Mouse (Mus musculus) small intestine, adult 2 months (tissue): ENCODE measurements around the gene Unc45a. TPM values are rescaled to one million over a fixed set of nuclear protein-coding genes. Genes with fewer than 3 reads are reported as not detected.
A peak's percentile ranks its signal among the peaks of the same experiment; 100 is the strongest.
"Not testable (repeated sequence)": the region's sequence is repeated elsewhere in the genome, so short reads cannot be mapped to it uniquely, and the experiment has no call there.

ENCODE experiments used
- H3K27ac ChIP-seq: fragments of 200-500 bp; 2 replicates; pipeline ENCODE4 v1.5.1; 2012; ENCODE audit warnings: low read depth, low read length, control low read depth, inconsistent platforms; ENCODE audit not compliant: insufficient read depth
- H3K27me3 ChIP-seq: fragments of 200-500 bp; 2 replicates; pipeline ENCODE4 v1.6.1; 2012; ENCODE audit warnings: mild to moderate bottlenecking, moderate library complexity, low read length, inconsistent platforms; ENCODE audit not compliant: control insufficient read depth, insufficient read depth
- H3K36me3 ChIP-seq: fragments of 200-500 bp; 2 replicates; pipeline ENCODE4 v1.6.1; 2012; ENCODE audit warnings: mild to moderate bottlenecking, low read length, control low read depth, inconsistent platforms; ENCODE audit not compliant: control insufficient read depth, insufficient read depth
- H3K4me1 ChIP-seq: fragments of 200-500 bp; 2 replicates; pipeline ENCODE4 v1.6.1; 2012; ENCODE audit warnings: low read length, inconsistent platforms, mixed read lengths; ENCODE audit not compliant: control insufficient read depth, insufficient read depth, insufficient read length
- H3K4me3 ChIP-seq: fragments of 200-500 bp; 2 replicates; pipeline ENCODE4 v1.5.1; 2012; ENCODE audit warnings: low read depth, mild to moderate bottlenecking, control low read depth, inconsistent platforms, low read length, moderate library complexity
- CTCF ChIP-seq: fragments of 200-500 bp; IDR thresholded peaks from 2 replicates; pipeline ENCODE4 v1.5.1; 2012; ENCODE audit warnings: low read depth, mild to moderate bottlenecking, control low read depth, inconsistent platforms, low read length, moderate library complexity, mixed read lengths; ENCODE audit not compliant: insufficient replicate concordance, insufficient read length; ENCODE audit errors: extremely low read depth
- POLR2A ChIP-seq: fragments of 200-500 bp; IDR thresholded peaks from 2 replicates; pipeline ENCODE4 v1.6.1; 2012; ENCODE audit warnings: low read depth, mild to moderate bottlenecking, control low read depth, inconsistent platforms, low read length, moderate library complexity
- WGBS: fragments of 180-500 bp; shearing (Covaris S2); methylation state at CpG from one replicate; pipeline ENCODE4 v1.1.7; 2018; 5-methylcytosine and 5-hydroxymethylcytosine counted together
- polyA plus RNA-seq: library from polyadenylated mRNA; depleted of rRNA; stranded (reverse); fragments of >200 nt; gene quantifications from 2 replicates; pipeline ENCODE4 v1.2.3, GENCODE M21; 2012

Gene Unc45a
- polyA plus RNA-seq, 1 experiment = 66.6 TPM

DNA sequence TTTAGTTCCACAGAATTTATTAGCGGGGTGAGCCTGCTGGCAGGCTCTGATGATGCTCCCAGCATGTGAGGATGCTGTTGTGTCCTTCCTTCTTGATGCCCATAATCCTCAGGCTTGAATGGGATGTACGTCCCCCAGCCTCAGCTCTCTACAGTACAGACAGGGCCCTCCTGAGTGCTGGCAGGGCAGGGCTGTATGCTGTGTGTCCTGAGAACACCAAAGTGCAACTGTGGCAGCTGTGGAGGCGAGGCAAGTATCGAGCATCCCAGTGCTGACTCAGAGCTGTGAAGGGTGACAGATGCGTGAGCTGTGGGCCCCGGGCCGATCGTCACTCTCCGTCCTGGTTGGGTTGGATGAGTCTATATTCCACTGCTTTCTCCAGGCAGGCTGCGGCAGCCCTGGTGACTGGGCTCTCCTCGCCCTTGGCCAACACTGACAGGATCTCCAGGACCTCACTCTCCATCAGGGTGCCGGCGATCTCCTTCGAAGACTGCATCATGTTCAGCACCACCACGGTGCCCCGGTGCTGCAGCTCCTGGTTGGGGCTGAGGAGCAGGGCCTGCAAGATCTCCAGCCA lies 15.4 kb downstream of the Unc45a start:
- Histone ChIP-seq H3K4me1 (peaks cover 4% of the 10 kb centered on the region; the same call in 1 of the 2 replicates), H3K27me3 (no peaks in the 10 kb centered on the region), H3K27ac (no peak overlapping the region), H3K4me3 (no peak overlapping the region), H3K36me3 (peaks cover 48% of the 10 kb centered on the region)
- TF ChIP-seq CTCF (no peak), POLR2A (no peak)
- 91% methylated on average over 16 of the region's 16 CpGs for WGBS

DNA sequence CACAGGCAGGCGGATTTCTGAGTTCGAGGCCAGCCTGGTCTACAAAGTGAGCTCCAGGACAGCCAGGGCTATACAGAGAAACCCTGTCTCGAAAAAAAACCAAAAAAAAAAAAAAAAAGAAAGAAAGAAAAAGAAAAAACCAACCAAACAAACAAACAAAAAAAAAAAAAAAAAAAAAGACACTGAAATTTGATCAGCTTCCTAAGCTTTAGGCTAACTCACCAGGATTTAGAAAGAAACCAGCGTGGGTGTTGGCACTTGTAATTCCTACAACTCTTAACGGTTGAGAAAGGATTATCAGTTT lies 16.0 kb downstream of the Unc45a start:
- peaks cover 42% of the 10 kb centered on the region for H3K36me3 ChIP-seq
- peak overlapping the region; percentile 59; the same call in 1 of the 2 replicates for H3K27ac ChIP-seq
- WGBS = 27% methylated on average over 4 of the region's 5 CpGs
- H3K4me3 ChIP-seq, H3K27me3 ChIP-seq, H3K4me1 ChIP-seq: not testable (repeated sequence)

DNA sequence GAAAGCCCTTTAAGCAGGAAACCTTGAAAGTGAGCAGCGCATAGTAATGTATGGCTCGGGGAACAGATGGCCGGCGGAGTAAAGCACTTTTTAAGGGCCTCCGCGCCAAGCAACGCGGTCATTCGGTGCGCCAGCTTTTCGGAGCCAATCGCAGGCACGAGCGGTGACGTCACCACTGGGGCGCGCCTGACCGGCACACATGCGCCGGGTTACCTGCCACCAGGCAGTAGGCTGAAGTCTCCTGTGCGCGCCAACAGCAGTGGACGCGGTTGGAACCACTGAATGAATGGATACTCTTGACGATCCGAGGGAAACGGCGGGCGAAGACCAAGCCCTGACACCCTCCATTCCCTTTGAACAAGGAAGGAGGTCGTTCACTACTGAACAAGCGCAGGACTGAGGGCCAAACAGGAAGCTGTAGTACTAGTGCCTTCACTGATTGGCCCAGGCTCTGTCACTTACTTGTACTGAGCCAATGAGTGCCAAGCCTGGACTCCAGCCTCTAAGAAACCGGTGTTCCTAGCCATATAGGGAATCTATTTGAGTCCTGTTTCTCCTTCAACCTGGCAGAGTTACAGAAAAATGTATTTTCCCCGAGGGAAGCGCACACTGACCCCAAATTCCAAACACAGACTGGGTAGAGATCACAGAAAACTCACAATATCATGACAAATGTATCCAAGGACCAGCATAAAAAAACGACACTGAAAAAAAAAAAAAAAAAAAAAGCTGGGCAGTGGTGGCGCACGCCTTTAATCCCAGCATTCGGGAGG lies 16.6 kb downstream of the Unc45a start, which contains the start of gene Rccd1:
Rccd1 (minus strand) TSS at position 412 of the 773 bp plus-strand sequence.
- H3K4me3 ChIP-seq = peak within 1 kb of the TSS; percentile 77
- peaks cover 4% of the 10 kb centered on the region; the same call in 1 of the 2 replicates for H3K4me1 ChIP-seq
- WGBS = under 1% methylated on average over 38 of the region's 38 CpGs
- TF ChIP-seq CTCF = no peak
- TF ChIP-seq POLR2A = peak; percentile 71; the same call in 1 of the 2 replicates
- H3K27me3 ChIP-seq = no peaks in the 10 kb centered on the region
- peaks cover 37% of the 10 kb centered on the region for H3K36me3 ChIP-seq
- peak within 1 kb of the TSS; percentile 85 for H3K27ac ChIP-seq

DNA sequence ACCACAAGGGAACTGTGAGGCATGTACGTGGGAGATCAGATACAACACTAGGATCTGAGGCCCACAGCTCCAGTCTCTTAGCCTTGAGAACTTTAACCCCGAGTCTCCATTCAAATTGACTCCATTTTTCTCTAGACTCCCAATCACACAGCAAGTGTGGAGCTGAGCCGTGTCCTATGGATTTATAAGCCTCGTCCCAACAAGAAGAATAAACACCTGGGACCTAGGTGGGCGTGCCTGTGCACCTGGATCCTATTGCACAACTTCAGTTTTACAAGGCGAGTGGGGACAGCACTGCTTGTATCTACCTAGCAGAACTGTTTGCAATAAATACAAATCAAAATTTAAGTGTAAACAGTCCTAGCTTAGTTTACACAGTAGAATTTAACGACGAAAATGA lies 17.5 kb downstream of the Unc45a start:
- H3K27ac ChIP-seq = peak overlapping the region; percentile 65
- H3K4me3 ChIP-seq = peak overlapping the region; percentile 77; the same call in 1 of the 2 replicates
- 5% methylated on average over 8 of the region's 8 CpGs for WGBS
- TF ChIP-seq POLR2A = no peak
- TF ChIP-seq CTCF = no peak
- H3K4me1 ChIP-seq = peaks cover 4% of the 10 kb centered on the region; the same call in 1 of the 2 replicates
- H3K27me3 ChIP-seq = no peaks in the 10 kb centered on the region
- H3K36me3 ChIP-seq = peaks cover 32% of the 10 kb centered on the region

DNA sequence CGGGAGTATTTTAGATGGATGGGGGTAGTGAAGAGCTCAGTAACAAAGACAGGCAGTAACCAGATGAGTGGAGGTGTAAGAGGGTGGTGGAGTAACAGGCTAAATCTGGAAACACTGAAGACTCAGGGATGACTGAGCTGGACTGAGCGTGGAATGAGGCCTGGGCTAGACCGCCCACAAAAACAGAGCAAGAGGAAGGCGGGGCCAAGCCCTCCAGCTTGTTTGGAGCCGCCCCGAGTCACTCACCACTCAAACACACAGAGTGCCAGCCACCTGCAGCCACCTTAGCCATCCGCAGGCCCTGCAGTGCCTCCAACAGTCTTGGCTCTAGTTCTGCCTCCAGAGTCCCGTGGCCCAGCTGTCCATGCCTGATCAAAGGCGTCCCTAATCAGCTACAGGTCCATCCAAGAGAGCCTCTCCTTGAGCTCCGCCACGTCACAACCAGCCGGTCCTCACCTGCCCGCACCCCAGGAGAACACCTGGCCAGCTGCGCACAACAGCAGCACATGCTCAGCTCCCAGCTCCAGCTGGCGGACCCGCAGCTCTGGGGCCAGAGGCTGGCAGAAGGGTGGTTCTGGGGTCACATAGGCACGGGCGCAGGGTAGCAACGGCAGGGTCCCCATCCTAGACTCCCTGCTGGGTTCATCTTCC lies 20.8 kb downstream of the Unc45a start:
- H3K4me1 ChIP-seq = peaks cover 4% of the 10 kb centered on the region; the same call in 1 of the 2 replicates
- 71% methylated on average over 19 of the region's 19 CpGs for WGBS
- H3K4me3 ChIP-seq = no peak overlapping the region
- no peaks in the 10 kb centered on the region for H3K27me3 ChIP-seq
- TF ChIP-seq CTCF (no peak), POLR2A (no peak)
- H3K36me3 ChIP-seq = peaks cover 19% of the 10 kb centered on the region
- H3K27ac ChIP-seq = no peak overlapping the region

DNA sequence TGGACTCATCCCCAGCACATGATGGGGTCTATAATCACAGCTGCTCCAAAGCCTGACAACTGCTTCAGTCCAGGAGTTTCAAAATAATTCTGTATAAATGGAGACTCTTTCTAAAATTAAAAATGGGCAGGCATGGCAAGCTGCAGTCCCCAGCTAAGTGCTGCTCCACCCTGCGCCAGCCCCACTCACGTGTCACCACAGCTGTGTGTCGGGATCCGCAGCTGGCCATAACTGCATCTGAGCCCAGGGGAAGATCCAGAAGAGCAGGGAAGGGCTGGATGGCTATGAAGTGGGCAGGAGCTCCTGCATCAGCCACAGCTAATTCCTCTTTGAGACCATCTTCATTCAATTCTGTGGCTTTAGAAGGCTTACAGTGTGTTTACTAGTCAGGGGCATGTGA lies 22.1 kb downstream of the Unc45a start:
- H3K4me3 ChIP-seq = no peak overlapping the region
- H3K36me3 ChIP-seq = peaks cover 24% of the 10 kb centered on the region
- 96% methylated on average over 4 of the region's 4 CpGs for WGBS

DNA sequence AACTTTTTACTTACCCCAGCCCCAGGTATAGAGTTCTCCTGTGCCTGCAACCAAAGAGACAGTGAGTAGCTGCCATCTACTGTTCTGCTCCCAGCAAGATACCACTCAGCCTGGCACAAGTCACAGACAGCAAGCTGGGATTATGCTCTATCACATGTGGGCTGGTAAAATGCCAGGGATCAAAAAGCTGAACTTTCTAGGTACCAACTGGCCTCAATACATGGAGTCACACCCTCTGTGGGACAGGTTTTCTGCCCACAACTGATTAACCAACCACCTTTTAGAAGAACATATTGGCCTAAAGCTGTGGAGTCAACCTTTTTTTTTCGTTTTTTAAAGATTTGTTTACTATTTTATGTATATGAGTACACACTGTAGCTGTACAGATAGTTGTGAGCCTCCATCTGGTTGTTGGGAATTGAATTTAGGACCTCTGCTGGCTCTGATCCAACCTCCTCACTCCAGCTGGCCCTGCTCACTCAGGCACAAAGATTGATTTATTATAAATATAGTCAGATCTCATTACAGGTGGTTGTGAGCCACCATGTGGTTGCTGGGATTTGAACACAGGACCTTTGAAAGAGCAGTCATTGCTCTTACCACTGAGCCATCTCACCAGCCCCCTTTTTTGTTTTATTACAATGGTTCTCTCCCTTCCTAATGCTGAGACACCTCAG lies 23.2 kb downstream of the Unc45a start:
- no peak overlapping the region for H3K27ac ChIP-seq
- H3K4me1 ChIP-seq = no peaks in the 10 kb centered on the region
- H3K36me3 ChIP-seq = peaks cover 27% of the 10 kb centered on the region
- no peaks in the 10 kb centered on the region for H3K27me3 ChIP-seq
- no peak overlapping the region for H3K4me3 ChIP-seq
- TF ChIP-seq POLR2A (no peak), CTCF (no peak)
- 71% methylated on average over 1 of the region's 1 CpGs for WGBS

More for the DNA sequence above, 22.1 kb downstream of the Unc45a start:
- TF ChIP-seq POLR2A (no peak), CTCF (no peak)
- no peak overlapping the region for H3K27ac ChIP-seq
- H3K4me1 ChIP-seq = peaks cover 4% of the 10 kb centered on the region; the same call in 1 of the 2 replicates
- H3K27me3 ChIP-seq = no peaks in the 10 kb centered on the region
